Mouse (Mus musculus) layer of hippocampus, adult 8-10 months (tissue): ENCODE results near the gene Rpl7a. TPM values are rescaled to one million over a fixed set of nuclear protein-coding genes. Genes with fewer than 3 reads are reported as not detected.
"Not testable (repeated sequence)": the region's sequence is repeated elsewhere in the genome, so short reads cannot be mapped to it uniquely, and the experiment has no call there.

ENCODE experiments used
- DNase-seq, 2 experiments: peaks; one replicate each; pipeline ENCODE4 v3.0.0; 2022; ENCODE audit warnings: low spot score in 2 of 2
- total RNA-seq, 4 experiments: library from RNA; stranded (reverse); gene quantifications; 2 replicates each; pipeline ENCODE4 v1.2.4; 2022

The Rpl7a gene
- 100 to 1,000 TPM; 201 to 291 (median 240) TPM for total RNA-seq

DNA sequence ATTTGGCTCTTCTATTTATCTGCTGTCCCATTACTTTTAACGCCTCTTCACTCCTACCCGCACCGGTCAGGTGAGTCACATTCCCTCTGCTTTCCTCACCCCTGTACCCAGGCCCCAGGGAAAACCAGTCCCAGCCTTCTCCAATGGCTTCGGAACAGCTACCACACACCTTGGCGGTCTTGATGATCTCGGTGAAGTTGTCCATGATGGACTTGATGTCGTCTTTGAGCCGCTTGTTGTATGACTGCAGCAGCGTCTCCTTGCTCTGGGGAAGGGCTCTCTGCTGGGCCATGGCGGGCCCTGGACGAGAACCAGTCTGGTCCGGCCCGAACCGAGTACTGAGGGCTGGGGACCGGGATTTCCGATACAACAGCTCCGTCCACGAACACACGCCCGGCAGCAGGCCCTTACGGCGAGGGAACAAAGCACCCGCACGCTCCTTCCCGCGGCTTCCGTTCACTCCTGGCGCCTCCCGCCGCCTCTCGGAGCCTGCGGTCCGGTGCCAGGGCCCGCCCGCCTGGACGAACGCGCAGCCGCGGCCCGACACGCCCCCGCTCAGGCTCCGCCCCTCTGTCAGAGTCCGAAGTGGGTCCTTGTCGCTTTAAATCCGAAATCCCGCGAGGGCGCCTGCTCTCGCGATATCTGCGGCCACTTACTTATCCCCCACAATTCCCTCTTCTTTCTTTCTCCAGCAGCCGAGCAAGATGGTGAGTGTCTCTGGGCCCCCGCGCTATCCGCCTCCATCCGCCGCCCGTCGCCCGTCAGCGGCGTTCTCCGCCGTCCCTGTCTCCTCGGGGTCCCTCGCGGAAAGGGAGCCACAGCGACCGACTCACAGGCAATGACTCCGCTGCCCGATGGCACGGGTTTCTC, at the start of gene Rpl7a, which contains the start of gene Med22:
Rpl7a (plus strand) TSS at position 641 of the 870 bp plus-strand sequence.
Med22 (minus strand) TSS at position 554 of the 870 bp plus-strand sequence.
- DNase-seq: peak; percentile 98 to 100

GRCm38 (mm10) chr2:26862856-26863255, 47.7 kb upstream of the Rpl7a start:
- no peak for DNase-seq

GRCm38 (mm10) chr2:26864879-26865278, 45.7 kb upstream of the Rpl7a start, which contains the start of gene Abo:
Gene Abo (minus strand): TSS chr2:26864979.
- no peak for DNase-seq

- no peak for DNase-seq
Measured at GRCm38 (mm10) chr2:26870666-26871065, 39.9 kb upstream of the Rpl7a start.

- no peak for DNase-seq
Measured at GRCm38 (mm10) chr2:26878571-26878970, 32.0 kb upstream of the Rpl7a start.

- DNase-seq: not testable (repeated sequence)
Measured at GRCm38 (mm10) chr2:26885541-26885940, 25.0 kb upstream of the Rpl7a start.

DNA sequence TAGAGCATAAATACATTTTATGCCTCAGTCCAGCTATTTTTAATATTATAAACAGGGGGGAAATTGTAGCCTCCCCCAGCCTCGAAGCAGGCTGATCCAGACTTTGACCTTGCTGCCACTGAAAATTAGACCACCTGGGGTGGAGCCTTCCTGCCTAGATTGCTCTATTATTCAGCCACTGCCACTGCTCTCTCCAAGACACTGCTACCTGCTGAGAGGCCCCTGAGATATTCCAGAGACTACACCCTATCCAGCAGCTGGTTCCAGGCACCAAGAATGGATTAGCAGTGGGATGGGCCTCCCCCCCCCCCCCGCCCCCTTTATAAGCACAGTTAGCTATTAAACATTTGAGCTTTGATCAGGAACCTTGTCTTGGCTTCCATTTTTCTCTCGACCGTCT, 24.4 kb upstream of the Rpl7a start:
- DNase-seq: not testable (repeated sequence)

DNA sequence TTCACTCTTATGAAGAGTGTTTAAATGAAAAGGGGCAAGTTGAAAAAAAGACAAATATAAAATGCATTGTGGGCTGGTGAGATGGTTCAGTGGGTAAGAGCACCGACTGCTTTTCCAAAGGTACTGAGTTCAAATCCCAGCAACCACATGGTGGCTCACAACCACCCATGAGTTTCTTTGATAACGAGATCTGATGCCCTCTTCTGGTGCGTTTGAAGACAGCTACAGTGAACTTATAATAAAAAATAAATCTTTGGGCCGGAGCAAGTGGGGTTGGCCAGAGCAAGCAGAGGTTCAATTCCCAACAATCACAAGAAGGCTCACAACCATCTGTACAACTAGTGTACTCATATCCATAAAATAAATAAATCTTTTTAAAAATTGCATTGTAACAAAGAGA, 14.7 kb upstream of the Rpl7a start:
- no peak for DNase-seq

DNA sequence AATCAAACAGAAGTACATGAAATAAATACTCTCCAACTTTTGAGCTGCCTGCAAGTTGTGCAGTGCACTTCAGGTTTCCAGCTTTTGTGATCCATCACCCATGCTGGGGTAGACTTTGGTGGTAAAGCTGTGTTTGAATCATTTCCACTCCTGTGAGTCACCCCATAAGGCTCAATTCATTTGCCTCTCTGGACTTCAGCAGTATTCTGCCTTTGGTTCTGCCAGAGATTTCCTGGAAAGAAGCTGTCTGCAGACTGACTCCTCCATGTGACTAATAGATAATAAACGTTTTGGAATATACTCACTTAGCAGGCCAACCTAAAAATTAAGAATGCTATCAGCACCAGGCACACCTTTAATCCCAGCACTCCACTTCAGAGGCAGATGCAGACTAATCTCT, 9.8 kb upstream of the Rpl7a start:
- no peak for DNase-seq

DNA sequence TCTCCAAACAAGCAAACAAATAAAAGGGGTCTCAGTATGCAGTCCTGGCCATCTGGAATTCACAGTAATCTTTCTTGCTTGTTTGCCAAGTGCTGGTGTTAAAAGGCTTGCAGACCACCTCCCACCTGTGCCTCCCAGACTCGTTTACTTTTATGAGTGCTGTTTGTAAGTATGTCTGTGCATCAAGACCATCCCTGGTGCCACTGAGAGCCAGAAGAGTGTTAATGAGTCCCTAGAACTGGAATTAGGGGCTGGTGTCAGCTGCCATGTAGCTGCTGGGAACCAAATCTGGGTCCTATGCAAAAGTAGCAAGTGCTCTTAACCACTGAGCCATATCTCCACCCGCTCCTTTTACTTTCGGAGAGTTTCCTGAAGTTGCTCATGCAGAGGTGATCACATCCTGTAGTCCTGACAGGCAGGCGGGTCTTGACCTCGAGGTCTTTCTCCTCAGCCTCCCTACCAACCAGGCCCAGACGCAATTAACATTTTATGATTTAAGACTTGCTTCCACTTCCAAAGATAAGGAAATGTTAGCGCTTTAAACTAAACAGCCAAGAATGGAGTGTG, 8.6 kb upstream of the Rpl7a start:
- no peak for DNase-seq

- peak; percentile 95 to 96 for DNase-seq
Measured at GRCm38 (mm10) chr2:26902467-26903220, 7.9 kb upstream of the Rpl7a start, which contains the start of gene Surf6. Gene Surf6 (minus strand): TSS chr2:26902879.

- DNase-seq: no peak
Measured at GRCm38 (mm10) chr2:26903311-26903710, 7.3 kb upstream of the Rpl7a start.

DNA sequence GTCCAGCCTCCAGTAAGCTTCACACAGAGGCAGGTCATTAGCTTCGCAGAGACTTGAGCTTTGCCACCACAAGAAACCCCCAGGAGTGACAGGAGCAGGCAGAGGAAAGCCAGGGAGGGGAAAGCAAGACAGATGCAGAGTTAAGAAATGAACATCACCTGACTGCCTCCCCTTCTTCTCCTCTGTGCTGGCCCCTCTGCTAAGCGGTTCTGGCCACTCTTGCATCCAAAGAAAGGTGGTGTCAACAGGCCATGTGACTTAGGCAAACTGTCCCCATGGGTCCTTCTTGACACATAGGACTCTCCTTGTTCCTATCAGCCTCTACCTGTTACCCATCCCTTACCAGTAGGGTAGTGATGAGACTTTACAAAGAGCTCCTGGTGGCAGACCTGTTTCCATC, 4.6 kb upstream of the Rpl7a start:
- no peak for DNase-seq

- no peak for DNase-seq
Measured at GRCm38 (mm10) chr2:26906431-26906830, 4.1 kb upstream of the Rpl7a start.

DNA sequence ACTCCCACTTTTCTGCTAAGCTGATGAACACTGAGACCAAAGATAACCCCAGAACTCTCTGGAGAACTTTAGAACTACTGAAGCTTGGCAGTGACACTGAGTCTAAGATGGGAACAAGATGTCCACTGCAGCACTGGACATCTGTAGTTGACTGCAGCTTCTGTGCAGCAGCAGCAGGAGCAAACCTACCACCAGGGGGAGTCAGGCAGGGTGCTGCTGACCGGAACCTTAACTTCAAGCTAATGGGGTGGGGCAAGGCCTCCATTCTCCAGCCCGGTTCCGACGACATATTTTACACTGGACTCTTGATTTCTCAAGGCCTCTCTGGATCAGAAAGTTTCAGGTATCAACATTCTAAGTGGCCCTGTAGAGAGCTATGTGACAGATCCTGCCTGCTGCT, 3.5 kb upstream of the Rpl7a start:
- DNase-seq: no peak

GRCm38 (mm10) chr2:26908710-26909386, 1.7 kb upstream of the Rpl7a start:
- DNase-seq: no peak

DNA sequence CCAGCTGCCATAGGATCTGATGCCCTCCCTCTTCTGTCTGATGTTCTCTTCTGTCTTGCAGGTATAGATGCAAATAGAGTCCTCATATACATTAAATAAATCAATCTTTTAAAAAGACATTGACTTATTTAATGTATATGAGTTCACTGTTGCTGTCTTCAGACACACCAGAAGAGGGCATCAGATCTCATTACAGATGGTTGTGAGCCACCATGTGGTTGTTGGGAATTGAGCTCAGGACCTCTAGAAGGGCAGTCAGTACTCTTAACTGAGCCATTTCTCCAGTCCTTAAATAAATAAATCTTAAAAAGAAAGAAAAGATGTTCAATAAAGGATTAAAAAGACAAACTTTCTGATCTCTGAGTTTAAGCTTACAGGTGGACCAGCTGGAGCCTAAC, 1.2 kb upstream of the Rpl7a start:
- no peak for DNase-seq

DNA sequence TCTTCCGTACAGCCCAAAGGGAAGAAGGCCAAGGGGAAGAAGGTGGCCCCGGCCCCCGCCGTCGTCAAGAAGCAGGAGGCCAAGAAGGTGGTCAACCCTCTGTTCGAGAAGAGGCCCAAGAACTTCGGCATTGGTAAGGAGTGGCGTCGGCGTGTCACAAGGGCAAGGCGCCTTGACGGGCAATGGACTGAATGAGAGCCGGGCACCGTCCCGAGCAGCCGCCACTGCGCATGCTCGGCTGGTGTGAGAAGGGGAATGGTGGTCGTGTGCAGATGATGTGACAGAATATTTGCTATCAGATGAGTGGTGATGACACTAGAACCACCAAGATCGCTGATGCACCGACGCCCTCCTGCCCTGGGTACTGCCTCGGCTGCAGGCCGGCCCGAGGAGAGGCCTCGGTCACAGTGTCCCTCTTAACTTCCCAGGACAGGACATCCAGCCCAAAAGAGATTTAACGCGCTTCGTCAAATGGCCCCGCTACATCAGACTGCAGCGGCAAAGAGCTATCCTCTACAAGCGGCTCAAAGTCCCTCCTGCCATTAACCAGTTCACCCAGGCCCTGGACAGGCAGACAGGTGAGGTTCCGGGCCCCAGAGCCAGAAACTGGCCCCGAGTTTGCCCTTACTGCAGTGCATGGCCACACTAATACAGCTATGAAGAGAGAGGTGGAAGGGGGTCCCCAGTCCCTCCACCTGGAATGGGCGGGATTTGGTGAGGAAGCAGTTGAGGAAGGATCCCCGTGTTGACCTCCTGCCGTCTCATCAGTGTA, 616 bp downstream of the Rpl7a start:
- peak in 1 of 2 experiments; percentile 60 for DNase-seq

- no peak for DNase-seq
Measured at GRCm38 (mm10) chr2:26912253-26912770, 1.7 kb downstream of the Rpl7a start.

- no peak for DNase-seq
Measured at GRCm38 (mm10) chr2:26913416-26914147, 3.0 kb downstream of the Rpl7a start.
